Mouse (Mus musculus): Measurements from ENCODE around the gene Ncaph. TPM values are rescaled to one million over a fixed set of nuclear protein-coding genes. Genes with fewer than 3 reads are reported as not detected.
"Not testable (repeated sequence)": the region's sequence is repeated elsewhere in the genome, so short reads cannot be mapped to it uniquely, and the experiment has no call there.

Gene Ncaph
- polyA plus RNA-seq, 1 experiment from 2014 or later: 52.8 TPM

- no peak overlapping the region for H3K4me2 ChIP-seq (ENCODE audit: low read length)
- ATAC-seq (no peak), DNase-seq (ENCODE audit: low spot score) (no peak)
- H3K27ac ChIP-seq (ENCODE audit: low read depth, low read length): no peak overlapping the region
- H3K9me3 ChIP-seq (replicated peaks; ENCODE audit: control insufficient read depth, low read length): no peaks in the 10 kb centered on the region
- 91% methylated on average over 8 of the region's 8 CpGs for WGBS
- no peak overlapping the region for H3K4me3 ChIP-seq (ENCODE audit: low read depth, low read length)
- H3K4me1 ChIP-seq (ENCODE audit: control insufficient read depth, insufficient read depth, low read length): no peaks in the 10 kb centered on the region
- peaks cover 87% of the 10 kb centered on the region for H3K36me3 ChIP-seq (ENCODE audit: control insufficient read depth, insufficient read depth, low read length)
- H3K9ac ChIP-seq (ENCODE audit: low read length): no peak overlapping the region
- H3K27me3 ChIP-seq (replicated peaks; ENCODE audit: control insufficient read depth, insufficient read depth, low read length): no peaks in the 10 kb centered on the region
Measured at GRCm38 (mm10) chr2:127121591-127122235, 12.0 kb downstream of the Ncaph start.

- Histone ChIP-seq H3K4me1 (ENCODE audit: control insufficient read depth, insufficient read depth, low read length) (no peaks in the 10 kb centered on the region), H3K4me2 (ENCODE audit: low read length) (no peak overlapping the region), H3K4me3 (ENCODE audit: low read depth, low read length) (no peak overlapping the region), H3K36me3 (ENCODE audit: control insufficient read depth, insufficient read depth, low read length) (peaks cover 74% of the 10 kb centered on the region), H3K9me3 (replicated peaks; ENCODE audit: control insufficient read depth, low read length) (no peaks in the 10 kb centered on the region), H3K9ac (ENCODE audit: low read length) (no peak overlapping the region), H3K27ac (ENCODE audit: low read depth, low read length) (no peak overlapping the region), H3K27me3 (replicated peaks; ENCODE audit: control insufficient read depth, insufficient read depth, low read length) (no peaks in the 10 kb centered on the region)
- 92% methylated on average over 4 of the region's 4 CpGs for WGBS
- DNase-seq (ENCODE audit: low spot score) (no peak), ATAC-seq (no peak)
Measured at GRCm38 (mm10) chr2:127108986-127109385, 24.8 kb downstream of the Ncaph start.

GRCm38 (mm10) chr2:127092000-127092399 lies 41.8 kb downstream of the Ncaph start:
- H3K36me3 ChIP-seq (ENCODE audit: control insufficient read depth, insufficient read depth, low read length): no peaks in the 10 kb centered on the region
- no peak overlapping the region for H3K9ac ChIP-seq (ENCODE audit: low read length)
- no peaks in the 10 kb centered on the region for H3K4me1 ChIP-seq (ENCODE audit: control insufficient read depth, insufficient read depth, low read length)
- no peak overlapping the region for H3K4me2 ChIP-seq (ENCODE audit: low read length)
- no peaks in the 10 kb centered on the region for H3K27me3 ChIP-seq (replicated peaks; ENCODE audit: control insufficient read depth, insufficient read depth, low read length)
- ATAC-seq (no peak), DNase-seq (ENCODE audit: low spot score) (no peak)
- no peak overlapping the region for H3K4me3 ChIP-seq (ENCODE audit: low read depth, low read length)
- H3K27ac ChIP-seq (ENCODE audit: low read depth, low read length): no peak overlapping the region
- 78% methylated on average over 8 of the region's 8 CpGs for WGBS
- H3K9me3 ChIP-seq (replicated peaks; ENCODE audit: control insufficient read depth, low read length): no peaks in the 10 kb centered on the region

DNA sequence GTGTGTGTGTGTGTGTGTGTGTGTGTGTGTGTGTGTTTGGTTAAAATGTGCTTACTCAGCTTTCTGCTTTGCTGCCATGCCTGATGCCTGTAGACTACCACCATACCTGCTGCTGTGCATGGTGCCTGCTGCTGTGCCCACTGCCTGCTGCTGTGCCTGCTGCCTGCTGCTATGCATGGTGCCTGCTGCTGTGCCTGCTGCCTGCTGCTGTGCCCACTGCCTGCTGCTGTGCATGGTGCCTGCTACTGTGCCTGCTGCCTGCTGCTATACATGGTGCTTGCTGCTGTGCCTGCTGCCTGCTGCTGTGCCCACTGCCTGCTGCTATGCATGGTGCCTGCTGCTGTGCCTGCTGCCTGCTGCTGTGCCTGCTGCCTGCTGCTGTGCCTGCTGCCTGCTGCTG lies 43.6 kb downstream of the Ncaph start:
- not testable (repeated sequence) for H3K9ac ChIP-seq (ENCODE audit: low read length); ATAC-seq

DNA sequence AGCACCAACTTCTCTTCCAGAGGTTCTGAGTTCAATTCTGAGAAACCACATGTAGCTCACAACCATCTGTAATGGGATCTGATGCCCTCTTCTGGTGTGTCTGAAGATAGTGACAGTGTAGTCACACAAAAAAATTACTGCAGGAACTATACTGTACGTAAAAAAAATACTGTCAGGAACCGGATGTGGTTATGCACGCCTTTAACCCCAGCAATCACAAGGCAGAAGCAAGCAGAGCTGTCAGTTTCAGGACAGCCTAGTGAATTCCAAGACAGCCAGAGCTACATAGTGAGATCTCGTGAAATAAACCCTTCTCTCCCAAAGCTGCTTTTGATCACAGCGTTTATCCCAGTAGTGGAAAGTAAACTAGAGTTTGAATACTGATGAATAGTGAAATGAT lies 47.5 kb downstream of the Ncaph start:
- no peak overlapping the region for H3K4me2 ChIP-seq (ENCODE audit: low read length)
- no peak overlapping the region for H3K9ac ChIP-seq (ENCODE audit: low read length)
- no peak for ATAC-seq
- no peak overlapping the region for H3K27ac ChIP-seq (ENCODE audit: low read depth, low read length)
- H3K4me3 ChIP-seq (ENCODE audit: low read depth, low read length): no peak overlapping the region
- no peaks in the 10 kb centered on the region for H3K36me3 ChIP-seq (ENCODE audit: control insufficient read depth, insufficient read depth, low read length)
- 92% methylated on average over 5 of the region's 5 CpGs for WGBS
- no peaks in the 10 kb centered on the region for H3K27me3 ChIP-seq (replicated peaks; ENCODE audit: control insufficient read depth, insufficient read depth, low read length)
- H3K9me3 ChIP-seq (replicated peaks; ENCODE audit: control insufficient read depth, low read length): no peaks in the 10 kb centered on the region
- DNase-seq (ENCODE audit: low spot score): no peak
- H3K4me1 ChIP-seq (ENCODE audit: control insufficient read depth, insufficient read depth, low read length): no peaks in the 10 kb centered on the region

More for the DNA sequence above, 43.6 kb downstream of the Ncaph start:
- H3K27ac ChIP-seq (ENCODE audit: low read depth, low read length); H3K9me3 ChIP-seq (replicated peaks; ENCODE audit: control insufficient read depth, low read length); H3K4me2 ChIP-seq (ENCODE audit: low read length); H3K36me3 ChIP-seq (ENCODE audit: control insufficient read depth, insufficient read depth, low read length); H3K4me3 ChIP-seq (ENCODE audit: low read depth, low read length); H3K27me3 ChIP-seq (replicated peaks; ENCODE audit: control insufficient read depth, insufficient read depth, low read length); H3K4me1 ChIP-seq (ENCODE audit: control insufficient read depth, insufficient read depth, low read length); DNase-seq (ENCODE audit: low spot score): not testable (repeated sequence)

DNA sequence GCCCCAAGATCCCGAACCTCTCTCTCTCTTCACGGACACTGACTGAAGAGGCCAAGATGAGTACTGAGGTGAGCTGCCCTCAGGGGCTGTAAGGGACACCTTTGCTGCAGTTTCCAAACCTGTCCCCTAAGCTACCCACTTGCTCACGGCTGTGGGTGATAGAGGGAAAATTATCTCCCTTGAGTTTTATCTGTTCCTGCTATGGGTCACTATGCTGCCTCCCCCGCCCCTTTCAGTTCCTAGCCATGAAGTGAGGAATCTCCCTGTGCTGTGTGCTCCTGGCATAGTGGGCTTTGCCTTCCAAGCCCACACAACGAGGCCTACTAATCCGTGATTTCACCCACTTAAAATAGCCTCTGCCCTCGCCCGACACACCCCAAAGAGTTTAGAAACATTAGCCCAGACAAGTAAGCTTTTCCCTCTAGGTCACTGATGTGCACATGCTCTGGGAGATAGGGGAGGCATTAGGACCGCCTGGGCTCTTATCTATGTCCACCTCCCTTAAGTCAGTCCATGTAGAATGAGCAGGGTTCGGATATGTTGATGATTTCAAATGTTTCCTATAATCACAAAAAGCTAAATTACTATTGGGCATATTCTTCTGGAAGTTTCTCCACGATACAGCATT lies 53.0 kb downstream of the Ncaph start:
- Histone ChIP-seq H3K9me3 (replicated peaks; ENCODE audit: control insufficient read depth, low read length) (no peaks in the 10 kb centered on the region), H3K27ac (ENCODE audit: low read depth, low read length) (no peak overlapping the region), H3K4me1 (ENCODE audit: control insufficient read depth, insufficient read depth, low read length) (no peaks in the 10 kb centered on the region), H3K27me3 (replicated peaks; ENCODE audit: control insufficient read depth, insufficient read depth, low read length) (no peaks in the 10 kb centered on the region), H3K9ac (ENCODE audit: low read length) (no peak overlapping the region), H3K4me3 (ENCODE audit: low read depth, low read length) (no peak overlapping the region), H3K4me2 (ENCODE audit: low read length) (no peak overlapping the region), H3K36me3 (ENCODE audit: control insufficient read depth, insufficient read depth, low read length) (no peaks in the 10 kb centered on the region)
- ATAC-seq (no peak), DNase-seq (ENCODE audit: low spot score) (no peak)
- 89% methylated on average over 11 of the region's 11 CpGs for WGBS

- no peak overlapping the region for H3K27ac ChIP-seq (ENCODE audit: low read depth, low read length)
- DNase-seq (ENCODE audit: low spot score): no peak
- H3K9me3 ChIP-seq (replicated peaks; ENCODE audit: control insufficient read depth, low read length): no peaks in the 10 kb centered on the region
- H3K4me3 ChIP-seq (ENCODE audit: low read depth, low read length): no peak overlapping the region
- H3K27me3 ChIP-seq (replicated peaks; ENCODE audit: control insufficient read depth, insufficient read depth, low read length): no peaks in the 10 kb centered on the region
- no peak overlapping the region for H3K9ac ChIP-seq (ENCODE audit: low read length)
- ATAC-seq: no peak
- WGBS: 91% methylated on average over 11 of the region's 11 CpGs
- no peaks in the 10 kb centered on the region for H3K36me3 ChIP-seq (ENCODE audit: control insufficient read depth, insufficient read depth, low read length)
- H3K4me1 ChIP-seq (ENCODE audit: control insufficient read depth, insufficient read depth, low read length): no peaks in the 10 kb centered on the region
- H3K4me2 ChIP-seq (ENCODE audit: low read length): no peak overlapping the region
Measured at GRCm38 (mm10) chr2:127079881-127080590, 53.7 kb downstream of the Ncaph start.

GRCm38 (mm10) chr2:127079066-127079465 lies 54.7 kb downstream of the Ncaph start:
- not testable (repeated sequence) for H3K9ac ChIP-seq (ENCODE audit: low read length); H3K4me1 ChIP-seq (ENCODE audit: control insufficient read depth, insufficient read depth, low read length); H3K9me3 ChIP-seq (replicated peaks; ENCODE audit: control insufficient read depth, low read length); DNase-seq (ENCODE audit: low spot score); H3K4me3 ChIP-seq (ENCODE audit: low read depth, low read length); H3K36me3 ChIP-seq (ENCODE audit: control insufficient read depth, insufficient read depth, low read length); H3K4me2 ChIP-seq (ENCODE audit: low read length); H3K27me3 ChIP-seq (replicated peaks; ENCODE audit: control insufficient read depth, insufficient read depth, low read length); H3K27ac ChIP-seq (ENCODE audit: low read depth, low read length); ATAC-seq
- 68% methylated on average over 2 of the region's 2 CpGs for WGBS

DNA sequence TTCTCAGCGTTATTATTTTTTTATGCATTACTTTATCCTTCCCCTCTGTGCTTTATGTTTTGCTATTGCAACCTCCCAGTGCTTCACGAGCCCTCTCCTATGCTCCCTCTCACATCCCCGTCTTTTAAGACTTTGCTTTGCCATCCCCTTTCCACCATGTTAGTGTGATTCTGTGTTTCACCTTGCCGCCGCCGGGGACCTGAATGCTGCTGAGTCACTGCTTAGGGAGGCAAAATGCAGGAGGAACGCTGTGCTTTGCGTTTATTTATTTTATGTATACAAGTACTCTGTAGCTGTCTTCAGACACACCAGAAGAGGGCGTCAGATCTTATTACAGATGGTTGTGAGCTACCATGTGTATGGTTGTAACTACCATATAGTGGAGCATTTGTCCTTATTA lies 56.1 kb downstream of the Ncaph start:
- H3K4me3 ChIP-seq (ENCODE audit: low read depth, low read length): no peak overlapping the region
- no peaks in the 10 kb centered on the region for H3K36me3 ChIP-seq (ENCODE audit: control insufficient read depth, insufficient read depth, low read length)
- no peak for DNase-seq (ENCODE audit: low spot score)
- no peak for ATAC-seq
- no peak overlapping the region for H3K4me2 ChIP-seq (ENCODE audit: low read length)
- no peak overlapping the region for H3K27ac ChIP-seq (ENCODE audit: low read depth, low read length)
- H3K4me1 ChIP-seq (ENCODE audit: control insufficient read depth, insufficient read depth, low read length): no peaks in the 10 kb centered on the region
- H3K27me3 ChIP-seq (replicated peaks; ENCODE audit: control insufficient read depth, insufficient read depth, low read length): no peaks in the 10 kb centered on the region
- H3K9me3 ChIP-seq (replicated peaks; ENCODE audit: control insufficient read depth, low read length): no peaks in the 10 kb centered on the region
- WGBS: 81% methylated on average over 9 of the region's 9 CpGs
- H3K9ac ChIP-seq (ENCODE audit: low read length): no peak overlapping the region
